Mouse (Mus musculus) stomach, postnatal 0 days (tissue): ENCODE measurements around the gene Adam15. TPM values are rescaled to one million over a fixed set of nuclear protein-coding genes. Genes with fewer than 3 reads are reported as not detected.
A peak's percentile ranks its signal among the peaks of the same experiment; 100 is the strongest.

Source experiments
- ATAC-seq: fragments of 200-750 bp; cut with Nextera tagmentation; 2 replicates; pipeline ENCODE4 v1.8.0; 2017; ENCODE audit not compliant: low FRiP score, low TSS enrichment
- DNase-seq: peaks from one replicate; pipeline ENCODE4 v3.0.0-alpha.2; 2016; ENCODE audit warnings: low spot score
- H3K27ac ChIP-seq: fragments of 300-500 bp; sonication (generic); replicated peaks from 2 replicates; pipeline ENCODE4 v1.5.1; 2014; ENCODE audit warnings: mild to moderate bottlenecking, control low read depth
- H3K27me3 ChIP-seq: fragments of 300-500 bp; sonication (generic); 2 replicates; pipeline ENCODE4 v1.6.1; 2014; ENCODE audit warnings: low read length; ENCODE audit not compliant: control insufficient read depth, insufficient read depth
- H3K36me3 ChIP-seq: fragments of 300-500 bp; sonication (generic); 2 replicates; pipeline ENCODE4 v1.6.1; 2014; ENCODE audit warnings: low read length, mixed read lengths; ENCODE audit not compliant: control insufficient read depth, insufficient read depth
- H3K4me1 ChIP-seq: fragments of 300-500 bp; sonication (generic); replicated peaks from 2 replicates; pipeline ENCODE4 v1.6.1; 2014; ENCODE audit warnings: antibody characterized with exemption; ENCODE audit not compliant: control insufficient read depth, insufficient read depth
- H3K4me2 ChIP-seq: fragments of 300-500 bp; sonication (generic); replicated peaks from 2 replicates; pipeline ENCODE4 v1.6.1; 2014; ENCODE audit warnings: low read depth, mild to moderate bottlenecking, control low read depth, moderate library complexity
- H3K4me3 ChIP-seq: fragments of 300-500 bp; sonication (generic); 2 replicates; pipeline ENCODE4 v1.5.1; 2014; ENCODE audit warnings: low read depth, low read length, control low read depth
- H3K9ac ChIP-seq: fragments of 300-500 bp; sonication (generic); 2 replicates; pipeline ENCODE4 v1.6.1; 2014; ENCODE audit warnings: mild to moderate bottlenecking, low read length, control low read depth, mixed read lengths
- H3K9me3 ChIP-seq: fragments of 300-500 bp; sonication (generic); 2 replicates; pipeline ENCODE4 v1.6.1; 2016; ENCODE audit warnings: low read length; ENCODE audit not compliant: control insufficient read depth
- CTCF ChIP-seq: IDR thresholded peaks from 2 replicates; pipeline ENCODE4 v1.5.1; 2016; ENCODE audit warnings: antibody characterized with exemption, low read depth, mild to moderate bottlenecking, moderate library complexity
- EP300 ChIP-seq: optimal IDR thresholded peaks from 2 replicates; pipeline ENCODE3; 2016; ENCODE audit warnings: antibody characterized with exemption
- WGBS: fragments of 180-500 bp; shearing (Covaris S2); extraction: QIAGEN DNeasy Blood & Tissue Kit; methylation state at CpG from one replicate; pipeline ENCODE4 v1.1.7; 2014; 5-methylcytosine and 5-hydroxymethylcytosine counted together
- polyA plus RNA-seq: library from polyadenylated mRNA; unstranded; fragments of >200 nt; fragmentation: Nextera tagmentation; extraction: Ambion mirVana; gene quantifications from 2 replicates; pipeline ENCODE4 v1.2.1, GENCODE M21; 2015

Adam15 gene
- 43.0 and 44.8 TPM in 2 replicates for polyA plus RNA-seq

DNA sequence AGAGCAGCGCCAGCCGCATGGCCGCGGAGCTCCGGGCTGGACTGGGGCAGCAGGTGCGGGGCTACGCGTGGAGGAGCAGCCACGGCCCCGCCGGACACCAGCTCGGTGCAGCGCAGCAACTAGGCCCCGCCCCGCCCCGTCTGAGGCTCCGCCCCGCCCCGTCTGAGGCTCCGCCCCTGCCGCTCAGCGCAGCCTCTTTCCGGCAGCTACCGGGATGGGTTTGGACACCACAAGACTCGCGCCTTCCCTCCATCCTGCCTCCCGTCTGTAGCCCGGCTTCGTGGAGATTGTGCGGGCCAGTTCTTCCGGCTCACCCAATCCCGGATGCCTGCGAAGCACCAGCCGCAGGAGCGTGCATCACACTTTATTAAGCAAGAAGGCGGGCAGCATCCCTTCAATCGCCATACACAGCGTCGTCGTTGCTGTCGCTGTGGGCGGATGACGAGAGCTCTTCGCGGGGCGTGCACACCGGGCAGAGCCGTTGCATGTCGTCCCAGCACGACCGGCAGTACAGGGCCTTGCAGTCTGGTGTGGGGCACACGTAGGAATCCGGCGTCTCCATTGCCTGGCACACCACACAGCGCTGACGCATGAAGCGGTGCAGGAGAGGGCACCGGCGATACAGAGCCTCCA lies at the start of gene Adam15:
Gene Adam15 (minus strand): TSS at position 128 of the 633 bp plus-strand sequence.
- Histone ChIP-seq H3K4me3 (peak within 1 kb of the TSS; percentile 74), H3K27ac (peak within 1 kb of the TSS; percentile 78), H3K9ac (peak within 1 kb of the TSS; percentile 70), H3K36me3 (no peaks in the 10 kb centered on the region; the same call in none of the 2 replicates), H3K4me1 (peaks cover 3% of the 10 kb centered on the region; the same call in 1 of the 2 replicates), H3K27me3 (no peaks in the 10 kb centered on the region), H3K9me3 (no peaks in the 10 kb centered on the region), H3K4me2 (peak within 1 kb of the TSS; percentile 98)
- DNase-seq (peak; percentile 92), ATAC-seq (peak; percentile 90)
- WGBS, result 1% methylated on average over 57 of the region's 59 CpGs
- TF ChIP-seq EP300, result no peak
- peak; percentile 4 for TF ChIP-seq CTCF

DNA sequence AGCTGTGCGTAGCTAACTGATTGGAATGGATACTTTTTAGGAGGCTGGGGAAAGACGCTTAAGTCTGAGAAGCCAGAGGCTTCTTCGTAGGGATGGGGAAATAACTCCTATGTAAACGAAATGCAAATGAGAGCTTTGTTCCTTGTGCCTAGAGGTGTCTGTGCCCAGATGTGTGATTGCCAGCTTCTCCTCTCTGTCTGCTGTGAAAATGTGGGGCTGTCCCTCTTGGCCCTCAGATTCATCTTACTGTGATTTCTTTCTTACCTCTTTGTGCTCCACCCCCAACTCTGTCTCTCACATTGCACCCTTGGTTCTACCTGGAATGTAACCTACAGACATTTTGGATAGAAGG lies 46.8 kb upstream of the Adam15 start:
- H3K4me2 ChIP-seq, result peak overlapping the region; percentile 99
- H3K27ac ChIP-seq, result 0 out of 2 replicates have a peak overlapping the region, but pooled peaks have one; percentile 97
- no peak overlapping the region for H3K9ac ChIP-seq
- peak overlapping the region; percentile 76 for H3K4me3 ChIP-seq
- 2% methylated on average over 4 of the region's 4 CpGs for WGBS
- peaks cover 3% of the 10 kb centered on the region; the same call in 1 of the 2 replicates for H3K4me1 ChIP-seq
- DNase-seq (no peak), ATAC-seq (no peak)
- H3K27me3 ChIP-seq, result no peaks in the 10 kb centered on the region
- H3K9me3 ChIP-seq, result no peaks in the 10 kb centered on the region
- TF ChIP-seq EP300 (no peak), CTCF (no peak)
- H3K36me3 ChIP-seq, result no peaks in the 10 kb centered on the region

- Histone ChIP-seq H3K27me3 (no peaks in the 10 kb centered on the region), H3K4me3 (peak overlapping the region; percentile 76), H3K27ac (peak overlapping the region; percentile 97), H3K4me2 (peak overlapping the region; percentile 99), H3K4me1 (peaks cover 3% of the 10 kb centered on the region; the same call in 1 of the 2 replicates), H3K9me3 (no peaks in the 10 kb centered on the region), H3K36me3 (no peaks in the 10 kb centered on the region), H3K9ac (peak overlapping the region; percentile 79)
- WGBS, result 1% methylated on average over 43 of the region's 44 CpGs
- no peak for ATAC-seq
- TF ChIP-seq EP300, result no peak
- peak; percentile 93 for TF ChIP-seq CTCF
- peak; percentile 70 for DNase-seq
These were observed 46.2 kb upstream of the Adam15 start for GRCm38 (mm10) chr3:89395806-89396653.

DNA sequence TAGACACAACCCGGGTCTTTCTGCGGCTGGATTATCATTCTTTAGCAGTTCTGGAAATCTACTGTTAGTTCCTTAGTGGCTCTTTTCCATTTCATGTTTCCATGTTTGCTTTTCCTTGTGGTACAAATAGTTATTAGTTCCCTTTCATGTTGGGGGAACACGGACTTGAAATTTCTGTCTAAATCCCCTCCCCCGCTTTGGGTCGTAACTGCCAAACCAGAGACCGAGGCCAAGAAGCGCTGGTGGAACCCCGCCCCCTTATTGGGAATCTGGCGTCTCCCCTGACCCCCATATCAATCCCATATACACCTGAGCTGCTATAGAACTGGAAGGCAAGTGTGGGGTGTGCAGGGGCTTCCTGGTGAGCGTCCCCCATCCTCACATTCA lies 45.6 kb upstream of the Adam15 start:
- 8% methylated on average over 10 of the region's 10 CpGs for WGBS
- peak overlapping the region; percentile 97 for H3K27ac ChIP-seq
- H3K4me3 ChIP-seq, result peak overlapping the region; percentile 76
- no peaks in the 10 kb centered on the region for H3K36me3 ChIP-seq
- no peak for ATAC-seq
- peaks cover 6% of the 10 kb centered on the region; the same call in 1 of the 2 replicates for H3K4me1 ChIP-seq
- peak overlapping the region; percentile 99 for H3K4me2 ChIP-seq
- no peak for TF ChIP-seq EP300
- no peak for TF ChIP-seq CTCF
- DNase-seq, result no peak
- H3K9ac ChIP-seq, result peak overlapping the region; percentile 79
- H3K9me3 ChIP-seq, result no peaks in the 10 kb centered on the region
- H3K27me3 ChIP-seq, result no peaks in the 10 kb centered on the region

DNA sequence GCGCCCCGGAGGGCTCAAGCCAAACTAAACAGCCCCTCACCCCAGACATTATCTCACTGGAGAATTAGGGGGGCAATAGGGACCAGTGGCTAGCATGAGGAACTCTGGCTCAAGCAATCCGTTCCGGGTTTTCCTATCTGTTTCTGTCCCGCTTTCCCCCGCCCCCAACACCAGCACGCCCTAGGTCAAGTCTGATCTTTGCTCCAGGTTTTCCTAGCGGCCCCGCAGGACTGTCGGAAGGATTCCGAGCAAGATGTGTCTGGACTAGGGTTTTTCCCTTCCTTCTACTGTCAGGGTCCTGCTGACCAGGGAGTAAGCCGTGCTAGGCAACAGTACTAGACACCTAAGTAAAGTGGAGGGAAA lies 45.1 kb upstream of the Adam15 start:
- Histone ChIP-seq H3K4me1 (peaks cover 6% of the 10 kb centered on the region; the same call in 1 of the 2 replicates), H3K9ac (peak overlapping the region; percentile 79), H3K9me3 (no peaks in the 10 kb centered on the region), H3K27me3 (no peaks in the 10 kb centered on the region), H3K4me2 (peak overlapping the region; percentile 99), H3K4me3 (peak overlapping the region; percentile 76), H3K36me3 (no peaks in the 10 kb centered on the region), H3K27ac (peak overlapping the region; percentile 97)
- TF ChIP-seq CTCF (0 out of 2 replicates have a peak, but pooled peaks have one; percentile 11), EP300 (no peak)
- DNase-seq (peak; percentile 87), ATAC-seq (peak; percentile 22)
- 0% methylated on average over 12 of the region's 12 CpGs for WGBS
